20 mouse cellular contexts compared by ENCODE assay signal in genomic region chr10:119405103-119405502, GRCm38 (mm10). TPM values are rescaled to one million over a fixed set of nuclear protein-coding genes. Genes with fewer than 3 reads are reported as not detected.
"Had no signal": no experiment of that assay in that cellular context is flagged by ENCODE, and none has a peak within 500 bp of the region (broad histone marks: within the 10 kb centered on the region; RNA-seq: fewer than 3 reads in every experiment).

No protein-coding gene starts in this region.

- H3K27ac ChIP-seq: liver, embryonic 13.5 days; lung, embryonic 15.5 days; macrophage; midbrain, embryonic 15.5 days; neural tube, embryonic 13.5 days had no signal

- DNase-seq: kidney, adult 9 months; kidney, postnatal 25 days; layer of hippocampus, adult 9-11 months; layer of hippocampus, postnatal 36 days; liver; liver, embryonic 13.5 days; liver, postnatal 0 days; lung, postnatal 14 days; retina, postnatal 1 day; right cerebral cortex, postnatal 4 days; spleen, adult 18-20 months; thymus, postnatal 4 days had no signal

- H3K4me2 ChIP-seq: liver, embryonic 13.5 days; lung, embryonic 15.5 days; midbrain, embryonic 11.5 days; midbrain, embryonic 15.5 days; neural tube, embryonic 13.5 days had no signal

- H3K9me3 ChIP-seq: lung, embryonic 15.5 days; midbrain, embryonic 15.5 days; neural tube, embryonic 13.5 days had no signal

- H3K4me3 ChIP-seq: liver, embryonic 13.5 days; lung, embryonic 15.5 days; megakaryocyte, embryonic 14.5 days; midbrain, embryonic 15.5 days; neural tube, embryonic 13.5 days had no signal

- H3K9ac ChIP-seq: liver, embryonic 13.5 days; liver, postnatal 0 days; lung, embryonic 15.5 days; midbrain, embryonic 15.5 days; neural tube, embryonic 13.5 days had no signal

- H3K27me3 ChIP-seq: liver, embryonic 13.5 days; lung, embryonic 15.5 days; megakaryocyte, embryonic 14.5 days; neural tube, embryonic 13.5 days had no signal

- H3K4me1 ChIP-seq: liver, embryonic 13.5 days; megakaryocyte, embryonic 14.5 days had no signal

- ATAC-seq: intestine, embryonic 16.5 days; liver, postnatal 0 days; midbrain, embryonic 15.5 days had no signal

- H3K36me3 ChIP-seq: liver, embryonic 13.5 days; lung, embryonic 15.5 days; midbrain, embryonic 15.5 days; neural tube, embryonic 13.5 days had no signal

RNA-seq across cellular contexts. Expression of gene Grip1, which starts 48.5 kb away (rescaled TPM):
- total RNA-seq: monocyte, adult 5-6 weeks had no signal
- polyA plus RNA-seq: macrophage had no signal
